20 mouse cellular contexts compared by ENCODE assay signal in genomic region chr16:79570867-79571266, GRCm38 (mm10).
"Had no signal": no experiment of that assay in that cellular context is flagged by ENCODE, and none has a peak within 500 bp of the region (broad histone marks: within the 10 kb centered on the region; RNA-seq: fewer than 3 reads in every experiment).

No protein-coding gene starts in this region.

- H3K36me3 ChIP-seq: limb, embryonic 10.5 days; limb, embryonic 13.5 days; liver, embryonic 12.5 days; liver, embryonic 15.5 days; lung, embryonic 15.5 days; midbrain, embryonic 10.5 days; midbrain, embryonic 13.5 days; neural tube, embryonic 13.5 days had no signal

- H3K4me1 ChIP-seq: limb, embryonic 10.5 days; limb, embryonic 13.5 days; liver, embryonic 12.5 days; liver, embryonic 15.5 days; lung, embryonic 15.5 days; megakaryocyte, embryonic 14.5 days; midbrain, embryonic 10.5 days; midbrain, embryonic 13.5 days; neural tube, embryonic 13.5 days had no signal

- H3K4me3 ChIP-seq: limb, embryonic 10.5 days; limb, embryonic 13.5 days; liver, embryonic 12.5 days; liver, embryonic 15.5 days; lung, embryonic 15.5 days; megakaryocyte, embryonic 14.5 days; midbrain, embryonic 10.5 days; midbrain, embryonic 13.5 days; myocyte; neural tube, embryonic 13.5 days had no signal

- H3K27me3 ChIP-seq: limb, embryonic 13.5 days; liver, embryonic 12.5 days; liver, embryonic 15.5 days; lung, embryonic 15.5 days; megakaryocyte, embryonic 14.5 days; midbrain, embryonic 13.5 days; neural tube, embryonic 13.5 days had no signal

- ATAC-seq: liver, embryonic 12.5 days; midbrain, embryonic 13.5 days; midbrain, embryonic 16.5 days had no signal

- H3K9ac ChIP-seq: limb, embryonic 13.5 days; liver, embryonic 12.5 days; liver, embryonic 15.5 days; lung, embryonic 15.5 days; midbrain, embryonic 13.5 days; neural tube, embryonic 13.5 days had no signal

- H3K9me3 ChIP-seq: limb, embryonic 10.5 days; limb, embryonic 13.5 days; liver, embryonic 15.5 days; lung, embryonic 15.5 days; megakaryocyte, embryonic 14.5 days; midbrain, embryonic 10.5 days; midbrain, embryonic 13.5 days; neural tube, embryonic 13.5 days had no signal

- H3K4me2 ChIP-seq: limb, embryonic 13.5 days; liver, embryonic 12.5 days; liver, embryonic 15.5 days; lung, embryonic 15.5 days; midbrain, embryonic 13.5 days; neural tube, embryonic 13.5 days had no signal

- H3K27ac ChIP-seq: limb, embryonic 10.5 days; limb, embryonic 13.5 days; liver, embryonic 12.5 days; liver, embryonic 15.5 days; lung, embryonic 15.5 days; midbrain, embryonic 10.5 days; midbrain, embryonic 13.5 days; neural tube, embryonic 13.5 days had no signal

- DNase-seq: kidney, postnatal 14 days; kidney, postnatal 4 days; layer of hippocampus, adult 9-11 months; liver; lung, adult 18-20 months; lung, postnatal 10 days; lung, postnatal 36 days; thymus, adult 18-20 months; thymus, postnatal 36 days had no signal
